Mouse (Mus musculus): Measurements from ENCODE around the gene D630045J12Rik. TPM values are rescaled to one million over a fixed set of nuclear protein-coding genes. Genes with fewer than 3 reads are reported as not detected.

The D630045J12Rik gene
- polyA plus RNA-seq, 1 experiment from 2014 or later: 0.26 TPM

DNA sequence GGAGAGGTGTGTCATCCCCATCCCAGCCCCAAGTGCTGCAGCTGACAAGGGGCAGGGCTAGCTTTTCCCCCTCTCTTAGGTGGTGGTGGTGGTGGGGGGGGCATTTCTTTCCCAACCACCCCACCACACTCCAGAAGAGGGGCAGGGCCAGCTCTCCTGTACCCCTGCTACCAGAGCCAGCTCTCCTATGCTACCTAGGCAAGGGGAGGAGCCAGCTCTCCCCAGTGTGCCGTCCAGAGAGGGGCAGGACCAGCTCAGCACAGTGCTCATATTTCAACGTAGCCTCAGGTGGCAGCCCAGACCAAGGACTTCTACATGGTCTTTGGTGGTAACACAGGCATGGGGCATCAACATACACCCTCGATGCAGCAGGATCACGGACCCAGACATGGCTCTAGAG is 50.0 kb downstream of the D630045J12Rik start:
- H3K4me2 ChIP-seq (ENCODE audit: low read depth, low read length): no peak overlapping the region
- no peak overlapping the region for H3K27ac ChIP-seq (ENCODE audit: low read length)
- ATAC-seq (ENCODE audit: low read depth): no peak
- no peaks in the 10 kb centered on the region for H3K9me3 ChIP-seq (replicated peaks; ENCODE audit: control insufficient read depth, low read length)
- 45% methylated on average over 4 of the region's 4 CpGs for WGBS (ENCODE audit: insufficient replicate concordance)
- H3K9ac ChIP-seq (ENCODE audit: low read depth, low read length): no peak overlapping the region
- no peak overlapping the region for H3K4me3 ChIP-seq (ENCODE audit: low read depth, low read length)
- no peaks in the 10 kb centered on the region for H3K36me3 ChIP-seq (ENCODE audit: control insufficient read depth, insufficient read depth)
- H3K27me3 ChIP-seq (ENCODE audit: control insufficient read depth, insufficient read depth, low read depth, low read length): no peaks in the 10 kb centered on the region
- H3K4me1 ChIP-seq (ENCODE audit: control insufficient read depth, low read depth, low read length): no peaks in the 10 kb centered on the region

DNA sequence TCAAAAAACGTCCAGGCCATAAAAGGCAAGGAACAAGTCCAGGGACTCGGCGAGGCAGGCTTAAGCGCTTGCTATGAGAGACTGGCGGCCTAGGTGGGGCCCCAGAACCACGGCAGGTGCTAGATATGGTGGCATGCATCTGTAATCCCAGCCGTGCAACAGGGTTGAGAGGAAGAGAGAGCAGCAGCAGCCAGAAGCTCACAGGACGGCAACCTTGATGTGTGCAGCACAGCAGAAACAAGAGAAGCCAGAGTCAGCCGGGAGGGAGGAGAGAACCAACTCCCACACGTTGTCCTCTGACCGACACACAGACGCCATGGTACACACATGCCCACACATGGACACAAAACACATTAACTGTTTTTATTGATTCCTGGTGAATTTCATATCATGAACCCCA is 51.0 kb downstream of the D630045J12Rik start:
- no peaks in the 10 kb centered on the region for H3K36me3 ChIP-seq (ENCODE audit: control insufficient read depth, insufficient read depth)
- no peaks in the 10 kb centered on the region for H3K9me3 ChIP-seq (replicated peaks; ENCODE audit: control insufficient read depth, low read length)
- ATAC-seq (ENCODE audit: low read depth): no peak
- no peak overlapping the region for H3K9ac ChIP-seq (ENCODE audit: low read depth, low read length)
- H3K4me3 ChIP-seq (ENCODE audit: low read depth, low read length): no peak overlapping the region
- no peak overlapping the region for H3K4me2 ChIP-seq (ENCODE audit: low read depth, low read length)
- no peaks in the 10 kb centered on the region for H3K4me1 ChIP-seq (ENCODE audit: control insufficient read depth, low read depth, low read length)
- H3K27ac ChIP-seq (ENCODE audit: low read length): no peak overlapping the region
- H3K27me3 ChIP-seq (ENCODE audit: control insufficient read depth, insufficient read depth, low read depth, low read length): no peaks in the 10 kb centered on the region
- 66% methylated on average over 12 of the region's 12 CpGs for WGBS (ENCODE audit: insufficient replicate concordance)

DNA sequence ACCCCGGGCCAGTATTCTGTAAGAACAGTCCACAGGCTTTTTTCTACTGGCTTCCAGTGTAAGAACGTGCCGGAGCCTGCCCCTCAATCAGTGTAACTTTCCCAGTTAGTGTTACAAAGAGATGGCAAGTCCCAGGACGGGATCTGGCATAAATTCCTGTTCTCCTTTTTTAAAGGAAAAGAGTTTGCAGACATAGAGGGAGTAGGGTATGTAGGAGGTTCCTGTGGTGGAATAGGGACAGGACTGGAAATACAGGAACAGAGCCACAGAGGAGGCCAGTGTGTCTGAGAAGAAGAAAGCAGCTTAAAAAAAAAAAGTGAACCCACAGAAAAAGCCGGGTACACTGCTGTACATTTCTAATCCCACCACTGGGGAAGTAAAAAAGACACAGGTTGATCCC is 52.3 kb downstream of the D630045J12Rik start:
- H3K27me3 ChIP-seq (ENCODE audit: control insufficient read depth, insufficient read depth, low read depth, low read length): no peaks in the 10 kb centered on the region
- no peak overlapping the region for H3K9ac ChIP-seq (ENCODE audit: low read depth, low read length)
- no peak overlapping the region for H3K4me2 ChIP-seq (ENCODE audit: low read depth, low read length)
- no peaks in the 10 kb centered on the region for H3K36me3 ChIP-seq (ENCODE audit: control insufficient read depth, insufficient read depth)
- H3K4me1 ChIP-seq (ENCODE audit: control insufficient read depth, low read depth, low read length): no peaks in the 10 kb centered on the region
- no peak for ATAC-seq (ENCODE audit: low read depth)
- WGBS (ENCODE audit: insufficient replicate concordance): 57% methylated on average over 5 of the region's 5 CpGs
- H3K9me3 ChIP-seq (replicated peaks; ENCODE audit: control insufficient read depth, low read length): no peaks in the 10 kb centered on the region
- no peak overlapping the region for H3K27ac ChIP-seq (ENCODE audit: low read length)
- no peak overlapping the region for H3K4me3 ChIP-seq (ENCODE audit: low read depth, low read length)

DNA sequence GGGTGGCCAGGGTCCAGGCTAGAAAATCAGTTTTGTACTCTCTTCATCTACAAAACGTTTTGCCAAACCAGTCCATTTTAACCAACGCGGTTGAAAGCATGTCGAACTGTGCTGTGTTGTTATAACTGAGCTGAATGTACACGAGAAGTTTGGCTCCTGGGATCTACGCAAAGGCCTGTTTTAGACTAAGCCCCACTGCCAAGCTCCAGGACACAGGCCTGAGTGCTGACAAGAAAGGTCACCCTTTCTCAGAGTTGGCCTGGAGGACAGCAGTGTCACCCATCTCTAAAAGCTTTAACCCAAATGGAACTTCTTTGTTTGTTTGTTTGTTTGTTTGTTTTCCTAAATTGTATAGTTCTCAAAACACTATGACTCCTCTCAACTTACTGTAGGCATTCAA is 54.2 kb downstream of the D630045J12Rik start:
- no peak overlapping the region for H3K9ac ChIP-seq (ENCODE audit: low read depth, low read length)
- H3K27me3 ChIP-seq (ENCODE audit: control insufficient read depth, insufficient read depth, low read depth, low read length): no peaks in the 10 kb centered on the region
- H3K9me3 ChIP-seq (replicated peaks; ENCODE audit: control insufficient read depth, low read length): no peaks in the 10 kb centered on the region
- H3K27ac ChIP-seq (ENCODE audit: low read length): no peak overlapping the region
- no peaks in the 10 kb centered on the region for H3K4me1 ChIP-seq (ENCODE audit: control insufficient read depth, low read depth, low read length)
- no peak overlapping the region for H3K4me3 ChIP-seq (ENCODE audit: low read depth, low read length)
- ATAC-seq (ENCODE audit: low read depth): no peak
- WGBS (ENCODE audit: insufficient replicate concordance): 72% methylated on average over 6 of the region's 6 CpGs
- no peak overlapping the region for H3K4me2 ChIP-seq (ENCODE audit: low read depth, low read length)
- no peaks in the 10 kb centered on the region for H3K36me3 ChIP-seq (ENCODE audit: control insufficient read depth, insufficient read depth)

DNA sequence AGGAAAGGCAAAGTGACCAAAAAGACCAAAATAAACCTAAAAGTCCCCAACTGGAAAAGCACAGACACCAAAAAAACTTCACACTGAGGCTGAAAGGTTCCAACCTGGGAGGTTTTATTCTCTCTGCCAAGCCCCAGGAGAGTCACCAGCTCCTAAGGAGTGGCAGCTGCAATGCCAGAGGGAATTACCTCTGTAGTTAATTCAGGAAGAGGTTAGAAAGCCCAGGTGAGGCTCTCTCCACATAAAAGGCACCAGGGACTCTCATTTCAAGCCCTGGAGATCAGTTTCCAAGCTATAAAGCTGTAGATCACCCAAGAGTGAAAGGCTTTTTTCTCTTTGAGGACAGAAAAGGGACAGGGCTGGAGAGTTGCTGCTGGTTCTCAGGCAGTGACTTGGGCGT is 55.1 kb downstream of the D630045J12Rik start:
- H3K4me3 ChIP-seq (ENCODE audit: low read depth, low read length): no peak overlapping the region
- 57% methylated on average over 1 of the region's 1 CpGs for WGBS (ENCODE audit: insufficient replicate concordance)
- H3K27ac ChIP-seq (ENCODE audit: low read length): no peak overlapping the region
- H3K27me3 ChIP-seq (ENCODE audit: control insufficient read depth, insufficient read depth, low read depth, low read length): no peaks in the 10 kb centered on the region
- H3K4me2 ChIP-seq (ENCODE audit: low read depth, low read length): no peak overlapping the region
- H3K36me3 ChIP-seq (ENCODE audit: control insufficient read depth, insufficient read depth): no peaks in the 10 kb centered on the region
- no peak for ATAC-seq (ENCODE audit: low read depth)
- H3K9ac ChIP-seq (ENCODE audit: low read depth, low read length): no peak overlapping the region
- no peaks in the 10 kb centered on the region for H3K9me3 ChIP-seq (replicated peaks; ENCODE audit: control insufficient read depth, low read length)
- H3K4me1 ChIP-seq (ENCODE audit: control insufficient read depth, low read depth, low read length): no peaks in the 10 kb centered on the region

DNA sequence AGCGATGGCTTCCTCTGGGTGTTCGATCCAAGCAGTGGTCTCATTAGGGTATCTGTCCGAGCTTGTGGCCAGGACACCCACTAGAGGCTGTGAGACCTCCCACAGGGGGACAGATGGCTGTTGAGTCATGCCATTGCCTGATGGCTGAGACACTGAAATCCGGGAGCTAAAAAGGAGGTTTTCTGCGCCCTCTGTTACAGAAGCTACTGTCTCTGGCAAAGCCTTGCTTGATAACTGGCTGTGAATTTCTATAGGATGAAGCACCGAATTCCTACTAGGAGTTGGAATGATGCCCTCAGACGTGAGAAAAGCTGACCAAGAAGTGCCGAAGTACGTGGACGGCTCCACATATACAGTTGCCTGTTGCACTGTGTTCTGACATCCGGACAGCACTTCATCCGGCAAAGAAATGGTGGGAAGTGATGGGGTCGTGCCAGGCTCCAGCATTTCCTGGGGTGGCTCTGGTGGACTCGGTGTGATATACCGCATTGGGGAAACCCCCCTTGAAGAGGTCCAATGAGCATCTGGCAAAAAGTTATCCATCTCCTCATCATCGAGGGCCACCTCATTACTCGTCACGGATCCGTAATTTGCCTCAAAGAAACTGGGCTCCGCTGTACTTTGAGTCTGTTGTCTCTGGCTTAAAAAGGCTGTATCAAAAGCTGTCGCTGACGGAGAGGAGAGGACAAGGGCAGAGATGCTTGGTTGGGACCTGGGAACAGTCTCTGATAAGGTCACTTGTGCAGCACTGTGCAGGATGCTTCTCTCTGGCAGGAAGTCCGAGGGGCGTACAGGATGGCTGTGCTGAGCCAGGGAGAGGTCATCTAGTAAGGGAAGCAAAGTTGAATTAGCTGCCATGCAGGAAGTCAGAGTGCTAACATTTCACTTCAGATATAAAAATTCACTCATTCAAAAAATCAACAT is 57.3 kb downstream of the D630045J12Rik start:
- Histone ChIP-seq H3K9me3 (replicated peaks; ENCODE audit: control insufficient read depth, low read length) (no peaks in the 10 kb centered on the region), H3K4me3 (ENCODE audit: low read depth, low read length) (no peak overlapping the region), H3K36me3 (ENCODE audit: control insufficient read depth, insufficient read depth) (no peaks in the 10 kb centered on the region), H3K4me1 (ENCODE audit: control insufficient read depth, low read depth, low read length) (no peaks in the 10 kb centered on the region), H3K27me3 (ENCODE audit: control insufficient read depth, insufficient read depth, low read depth, low read length) (no peaks in the 10 kb centered on the region), H3K4me2 (ENCODE audit: low read depth, low read length) (no peak overlapping the region), H3K9ac (ENCODE audit: low read depth, low read length) (no peak overlapping the region), H3K27ac (ENCODE audit: low read length) (no peak overlapping the region)
- ATAC-seq (ENCODE audit: low read depth): no peak
- WGBS (ENCODE audit: insufficient replicate concordance): 70% methylated on average over 24 of the region's 24 CpGs

DNA sequence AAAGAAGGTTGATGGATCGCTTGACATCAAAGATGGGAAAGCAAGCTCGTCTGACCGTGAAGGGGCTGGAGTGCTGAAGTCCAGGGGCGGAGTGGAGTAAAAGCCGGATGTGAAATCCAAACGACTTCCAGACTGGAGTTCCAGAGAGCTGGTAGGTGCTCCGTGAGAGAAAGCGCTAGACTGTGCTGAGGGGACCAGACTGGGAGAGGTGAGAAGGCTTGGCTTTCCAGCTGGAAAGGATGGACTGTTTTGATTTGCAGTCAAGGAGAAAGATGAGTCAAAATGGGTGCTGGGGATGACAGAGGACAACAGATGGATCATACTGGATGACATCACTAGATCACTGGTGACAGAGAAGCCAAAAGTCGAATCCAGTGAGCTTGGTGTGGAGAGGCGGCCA is 58.5 kb downstream of the D630045J12Rik start:
- WGBS (ENCODE audit: insufficient replicate concordance): 69% methylated on average over 10 of the region's 10 CpGs
- Histone ChIP-seq H3K4me3 (ENCODE audit: low read depth, low read length) (no peak overlapping the region), H3K27me3 (ENCODE audit: control insufficient read depth, insufficient read depth, low read depth, low read length) (no peaks in the 10 kb centered on the region), H3K9me3 (replicated peaks; ENCODE audit: control insufficient read depth, low read length) (no peaks in the 10 kb centered on the region), H3K36me3 (ENCODE audit: control insufficient read depth, insufficient read depth) (no peaks in the 10 kb centered on the region), H3K9ac (ENCODE audit: low read depth, low read length) (no peak overlapping the region), H3K27ac (ENCODE audit: low read length) (no peak overlapping the region), H3K4me2 (ENCODE audit: low read depth, low read length) (no peak overlapping the region), H3K4me1 (ENCODE audit: control insufficient read depth, low read depth, low read length) (no peaks in the 10 kb centered on the region)
- ATAC-seq (ENCODE audit: low read depth): no peak

DNA sequence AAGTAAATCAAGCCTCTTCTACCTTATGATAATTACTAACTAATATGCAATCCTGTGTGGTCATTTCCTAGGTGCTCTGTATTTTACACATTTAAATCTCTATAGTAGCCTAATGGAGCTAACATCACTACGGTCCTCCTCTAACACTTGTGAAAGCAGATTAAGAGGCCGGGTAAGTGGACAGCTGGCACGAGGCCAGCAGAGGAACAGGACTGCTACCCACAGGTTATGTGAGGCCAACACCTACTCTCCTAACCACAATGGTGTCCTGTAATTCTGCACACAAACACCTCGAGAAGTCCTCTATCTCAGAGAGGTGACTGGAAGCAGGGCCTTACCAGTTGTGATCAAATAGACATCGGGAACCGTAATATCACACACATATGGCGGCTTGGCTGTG is 59.8 kb downstream of the D630045J12Rik start:
- no peak overlapping the region for H3K4me3 ChIP-seq (ENCODE audit: low read depth, low read length)
- H3K27ac ChIP-seq (ENCODE audit: low read length): no peak overlapping the region
- H3K27me3 ChIP-seq (ENCODE audit: control insufficient read depth, insufficient read depth, low read depth, low read length): no peaks in the 10 kb centered on the region
- no peaks in the 10 kb centered on the region for H3K9me3 ChIP-seq (replicated peaks; ENCODE audit: control insufficient read depth, low read length)
- ATAC-seq (ENCODE audit: low read depth): no peak
- 72% methylated on average over 7 of the region's 7 CpGs for WGBS (ENCODE audit: insufficient replicate concordance)
- H3K36me3 ChIP-seq (ENCODE audit: control insufficient read depth, insufficient read depth): no peaks in the 10 kb centered on the region
- no peak overlapping the region for H3K4me2 ChIP-seq (ENCODE audit: low read depth, low read length)
- H3K9ac ChIP-seq (ENCODE audit: low read depth, low read length): no peak overlapping the region
- no peaks in the 10 kb centered on the region for H3K4me1 ChIP-seq (ENCODE audit: control insufficient read depth, low read depth, low read length)

DNA sequence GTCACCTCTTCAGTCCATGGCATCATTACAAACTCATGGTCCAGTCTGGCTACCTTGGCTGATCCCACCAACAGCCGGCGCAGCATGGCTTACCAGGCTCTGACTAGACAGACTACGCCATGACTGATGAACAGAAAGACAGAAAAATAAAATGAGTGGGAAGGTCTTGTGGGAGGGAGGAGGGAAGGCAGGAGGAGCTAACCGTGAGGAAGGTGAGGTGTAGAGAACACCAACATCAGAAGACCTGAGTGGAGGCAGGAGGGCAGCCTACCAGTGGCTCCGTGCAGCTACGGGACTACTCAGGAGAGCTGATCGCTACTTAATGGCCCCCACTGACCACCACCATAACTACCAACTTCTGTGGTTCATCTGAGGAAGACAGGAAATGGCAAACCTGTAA is 60.9 kb downstream of the D630045J12Rik start:
- Histone ChIP-seq H3K4me3 (ENCODE audit: low read depth, low read length) (no peak overlapping the region), H3K27ac (ENCODE audit: low read length) (no peak overlapping the region), H3K4me2 (ENCODE audit: low read depth, low read length) (no peak overlapping the region), H3K9me3 (replicated peaks; ENCODE audit: control insufficient read depth, low read length) (no peaks in the 10 kb centered on the region), H3K9ac (ENCODE audit: low read depth, low read length) (no peak overlapping the region), H3K4me1 (ENCODE audit: control insufficient read depth, low read depth, low read length) (no peaks in the 10 kb centered on the region), H3K27me3 (ENCODE audit: control insufficient read depth, insufficient read depth, low read depth, low read length) (no peaks in the 10 kb centered on the region), H3K36me3 (ENCODE audit: control insufficient read depth, insufficient read depth) (no peaks in the 10 kb centered on the region)
- ATAC-seq (ENCODE audit: low read depth): no peak
- 77% methylated on average over 7 of the region's 7 CpGs for WGBS (ENCODE audit: insufficient replicate concordance)
